Mouse (Mus musculus) stomach, adult 2 months (tissue): Measurements from ENCODE around the gene Prame. TPM values are rescaled to one million over a fixed set of nuclear protein-coding genes. Genes with fewer than 3 reads are reported as not detected.

Experiments
- polyA plus RNA-seq: library from polyadenylated mRNA; depleted of rRNA; stranded (reverse); fragments of >200 nt; gene quantifications from 2 replicates; pipeline ENCODE4 v1.2.3, GENCODE M21; 2012; rRNA removed

The Prame gene
- polyA plus RNA-seq: not detected in 2 replicates

GRCm38 (mm10) chrX:135627605-135628004 is at the start of gene Prame:
TSS of gene Prame (minus strand) at chrX:135627705.

GRCm38 (mm10) chrX:135598677-135599076 is 28.8 kb downstream of the Prame start, which contains the start of gene Nxf7:
TSS of gene Nxf7 (minus strand) at chrX:135598777.

Other genes with a start within 250 kb of the Prame start
- gene Gm7903, start 193.9 kb downstream of the Prame start, polyA plus RNA-seq: not detected in 2 replicates
- not detected in 2 replicates for gene AV320801, start 133.1 kb downstream of the Prame start, polyA plus RNA-seq
- gene Nxf7, start 28.9 kb downstream of the Prame start, polyA plus RNA-seq: 0.04 TPM in 1 of 2 replicates, not detected in the other
- not detected in 2 replicates for gene Tcp11x2, start 66.1 kb upstream of the Prame start, polyA plus RNA-seq
- gene Tmsb15a, start 97.6 kb upstream of the Prame start, polyA plus RNA-seq: not detected in 2 replicates
- gene Armcx5, start 115.0 kb upstream of the Prame start, polyA plus RNA-seq: 0.09 and 0.19 TPM in 2 replicates
- 2.7 and 5.9 TPM in 2 replicates for gene Gprasp1, start 115.0 kb upstream of the Prame start, polyA plus RNA-seq
- 0.31 and 0.60 TPM in 2 replicates for gene Bhlhb9, start 169.9 kb upstream of the Prame start, polyA plus RNA-seq
- 0.14 and 1.3 TPM in 2 replicates for gene Gprasp2, start 211.3 kb upstream of the Prame start, polyA plus RNA-seq